Mouse (Mus musculus) myocyte (in vitro differentiated cells): ENCODE results near the gene Cflar.

Source experiments
- CEBPB ChIP-seq: IDR thresholded peaks from 2 replicates; pipeline ENCODE4 v1.6.1; 2011; ENCODE audit warnings: mild to moderate bottlenecking, moderate library complexity; ENCODE audit not compliant: poor library complexity, insufficient read depth, severe bottlenecking
- E2F4 ChIP-seq: IDR thresholded peaks from one replicate; pipeline ENCODE4 v1.6.1; 2011; ENCODE audit warnings: mild to moderate bottlenecking, control low read depth, moderate library complexity; ENCODE audit not compliant: insufficient read depth
- MAX ChIP-seq: IDR thresholded peaks from one replicate; pipeline ENCODE4 v1.6.1; 2011; ENCODE audit warnings: low read depth, mild to moderate bottlenecking, control low read depth
- MYOG ChIP-seq, 3 experiments: IDR thresholded peaks; one replicate each; pipeline ENCODE4 v1.6.1; 2011; ENCODE audit warnings: control low read depth in 2 of 3, low read depth in 2 of 3, mild to moderate bottlenecking in 2 of 3; ENCODE audit not compliant: insufficient read length in 2 of 3, control insufficient read depth in 1 of 3, insufficient read depth in 1 of 3
- POLR2A ChIP-seq: IDR thresholded peaks from one replicate; pipeline ENCODE4 v1.6.1; 2011; ENCODE audit warnings: low read depth, mild to moderate bottlenecking, control low read depth, moderate library complexity; ENCODE audit not compliant: insufficient read length
- POLR2AphosphoS2 ChIP-seq: IDR thresholded peaks from one replicate; pipeline ENCODE4 v1.6.1; 2011; ENCODE audit warnings: low read depth, control low read depth; ENCODE audit not compliant: insufficient read length
- TCF3 ChIP-seq: IDR thresholded peaks from one replicate; pipeline ENCODE4 v1.6.1; 2011; ENCODE audit warnings: low read depth, control low read depth; ENCODE audit not compliant: insufficient read length
- USF1 ChIP-seq: IDR thresholded peaks from one replicate; pipeline ENCODE4 v1.6.1; 2011; ENCODE audit warnings: low read depth, mild to moderate bottlenecking, control low read depth, moderate library complexity

GRCm38 (mm10) chr1:58803531-58803930 is 92.2 kb downstream of the Cflar start:
- TF ChIP-seq POLR2A (no peak), E2F4 (no peak), MAX (no peak), USF1 (no peak), TCF3 (no peak), CEBPB (no peak), POLR2AphosphoS2 (no peak), MYOG (IDR thresholded peaks at IDR 0.05; ENCODE audit: control insufficient read depth in 1 of 3, insufficient read depth in 1 of 3, insufficient read length in 2 of 3, low read depth in 2 of 3) (no peak)
